Mouse (Mus musculus) adrenal gland (tissue): ENCODE results near the gene Bloc1s4.

Experiments
- intact Hi-C: fragments of 180-260 bp; cut with DNase I; formaldehyde crosslinking; loops from one replicate; pipeline ENCODE4 v1.15.1; 2025

Gene Bloc1s4

GRCm38 (mm10) chr5:36742126-36742848, 6.2 kb downstream of the Bloc1s4 start:
- intact Hi-C loops, result loop anchor here (1.0 to 10.0 kb wide), 5 partner anchors 45 to 280 kb away; partner anchors contain the start of genes D5Ertd579e and Grpel1

GRCm38 (mm10) chr5:36739829-36740228, 8.6 kb downstream of the Bloc1s4 start:
- intact Hi-C loops, result loop anchor here (5.0 to 10.0 kb wide), 4 partner anchors 43 to 278 kb away; partner anchors contain the start of genes D5Ertd579e and Grpel1

GRCm38 (mm10) chr5:36738799-36739615, 9.4 kb downstream of the Bloc1s4 start:
- intact Hi-C loops, result no loop called here

- intact Hi-C loops, result no loop called here
These were observed 10.7 kb downstream of the Bloc1s4 start for GRCm38 (mm10) chr5:36737765-36738164.

GRCm38 (mm10) chr5:36736009-36736408, 12.4 kb downstream of the Bloc1s4 start:
- intact Hi-C loops, result no loop called here

GRCm38 (mm10) chr5:36735106-36735505, 13.3 kb downstream of the Bloc1s4 start:
- intact Hi-C loops, result no loop called here

GRCm38 (mm10) chr5:36733405-36733804, 15.0 kb downstream of the Bloc1s4 start:
- intact Hi-C loops, result no loop called here

GRCm38 (mm10) chr5:36731901-36732652, 16.4 kb downstream of the Bloc1s4 start:
- intact Hi-C loops, result no loop called here

- intact Hi-C loops, result no loop called here
These were observed 17.8 kb downstream of the Bloc1s4 start for GRCm38 (mm10) chr5:36730689-36731088.

- intact Hi-C loops, result no loop called here
These were observed 18.5 kb downstream of the Bloc1s4 start for GRCm38 (mm10) chr5:36729923-36730322.

GRCm38 (mm10) chr5:36729086-36729473, 19.4 kb downstream of the Bloc1s4 start:
- intact Hi-C loops, result no loop called here

GRCm38 (mm10) chr5:36728403-36729085, 19.9 kb downstream of the Bloc1s4 start:
- intact Hi-C loops, result no loop called here

- intact Hi-C loops, result no loop called here
These were observed 20.7 kb downstream of the Bloc1s4 start for GRCm38 (mm10) chr5:36727776-36728175.

GRCm38 (mm10) chr5:36727136-36727535, 21.3 kb downstream of the Bloc1s4 start:
- intact Hi-C loops, result no loop called here

- intact Hi-C loops, result no loop called here
These were observed 22.1 kb downstream of the Bloc1s4 start for GRCm38 (mm10) chr5:36726387-36726801.

- intact Hi-C loops, result no loop called here
These were observed 22.6 kb downstream of the Bloc1s4 start for GRCm38 (mm10) chr5:36725861-36726260.

- intact Hi-C loops, result no loop called here
These were observed 24.2 kb downstream of the Bloc1s4 start for GRCm38 (mm10) chr5:36724274-36724673.

- intact Hi-C loops, result no loop called here
These were observed 25.1 kb downstream of the Bloc1s4 start for GRCm38 (mm10) chr5:36723356-36723755.

GRCm38 (mm10) chr5:36722415-36722856, 26.0 kb downstream of the Bloc1s4 start:
- intact Hi-C loops, result no loop called here

GRCm38 (mm10) chr5:36720710-36721375, 27.6 kb downstream of the Bloc1s4 start:
- intact Hi-C loops, result no loop called here
